Mouse (Mus musculus) T-cell, adult 2 months (primary cell): ENCODE results near the gene Cdc73.
A peak's percentile ranks its signal among the peaks of the same experiment; 100 is the strongest.
"Not testable (repeated sequence)": the region's sequence is repeated elsewhere in the genome, so short reads cannot be mapped to it uniquely, and the experiment has no call there.

Source experiments
- DNase-seq: peaks from one replicate; pipeline ENCODE4 v3.0.0; 2022; ENCODE audit warnings: low spot score

Cdc73 gene

GRCm38 (mm10) chr1:143675734-143676361, 26.8 kb downstream of the Cdc73 start:
- DNase-seq = no peak

- DNase-seq = not testable (repeated sequence)
Measured at GRCm38 (mm10) chr1:143664786-143665185, 37.9 kb downstream of the Cdc73 start.

- DNase-seq = no peak
Measured at GRCm38 (mm10) chr1:143663197-143663596, 39.5 kb downstream of the Cdc73 start.

DNA sequence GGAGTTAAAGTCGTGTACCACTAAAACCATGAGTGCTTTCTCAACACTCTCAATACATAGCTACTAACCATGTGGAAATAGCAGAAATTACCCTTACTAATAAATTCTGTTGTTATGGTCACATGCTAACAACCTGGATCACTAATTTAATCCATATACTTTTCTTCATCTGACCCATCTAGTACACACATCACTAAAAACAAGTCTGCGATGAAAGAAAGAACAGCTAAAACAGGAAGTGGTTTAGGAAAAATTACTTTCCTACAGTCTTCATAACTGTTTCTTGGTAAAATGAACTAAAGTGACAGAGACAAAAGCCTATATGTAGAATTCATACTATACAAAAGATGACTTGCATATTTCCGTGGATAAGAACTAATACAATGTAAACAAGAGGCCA, 49.0 kb downstream of the Cdc73 start:
- DNase-seq = no peak

GRCm38 (mm10) chr1:143650317-143650716, 52.4 kb downstream of the Cdc73 start:
- no peak for DNase-seq

GRCm38 (mm10) chr1:143646219-143646618, 56.5 kb downstream of the Cdc73 start:
- DNase-seq = no peak

GRCm38 (mm10) chr1:143645386-143645785, 57.3 kb downstream of the Cdc73 start:
- DNase-seq = no peak

DNA sequence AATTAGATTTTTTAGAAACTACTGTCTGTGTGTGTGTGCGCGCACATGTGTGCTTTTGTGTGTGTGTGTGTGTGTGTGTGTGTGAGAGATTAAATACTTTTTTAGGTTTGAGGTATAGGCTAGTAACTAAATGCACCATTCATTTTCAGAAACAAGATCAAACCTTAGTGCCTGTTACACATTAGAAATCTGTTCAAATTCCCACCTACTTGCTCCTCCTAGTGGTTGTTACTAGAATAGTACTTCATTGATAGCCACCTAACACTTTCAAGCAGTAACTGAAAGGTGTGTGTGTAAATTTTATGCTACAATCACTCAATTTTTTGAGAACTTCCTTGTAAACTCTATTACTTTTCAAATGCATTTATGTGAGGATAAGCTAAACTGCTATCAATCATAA, 58.5 kb downstream of the Cdc73 start:
- peak; percentile 9 for DNase-seq

GRCm38 (mm10) chr1:143640650-143641407, 61.9 kb downstream of the Cdc73 start, which contains the start of gene B3galt2:
B3galt2 (plus strand) TSS chr1:143640664.
- DNase-seq = peak; percentile 28

- no peak for DNase-seq
Measured at GRCm38 (mm10) chr1:143632854-143633587, 69.7 kb downstream of the Cdc73 start.

DNA sequence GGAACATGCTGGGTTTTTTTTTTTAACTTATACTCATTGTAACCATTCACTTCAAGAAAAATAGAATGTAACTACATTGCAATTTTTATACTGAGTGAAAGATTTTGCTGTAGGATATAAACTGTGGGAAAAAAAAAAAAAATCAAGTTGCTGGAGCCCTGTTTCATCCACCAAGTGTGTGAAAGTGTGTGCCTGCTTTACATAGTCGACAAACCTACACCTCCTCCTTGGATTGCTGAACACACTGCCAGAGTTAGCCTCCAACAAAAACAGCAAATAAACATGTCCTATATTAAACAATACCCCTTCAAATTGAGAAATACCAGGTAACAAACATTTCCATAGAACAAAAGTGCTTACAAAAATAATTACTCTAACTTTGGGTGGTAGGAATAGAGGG, 70.3 kb downstream of the Cdc73 start:
- no peak for DNase-seq

GRCm38 (mm10) chr1:143631337-143631736, 71.4 kb downstream of the Cdc73 start:
- DNase-seq = no peak

GRCm38 (mm10) chr1:143622634-143623033, 80.1 kb downstream of the Cdc73 start:
- DNase-seq = no peak

GRCm38 (mm10) chr1:143621930-143622329, 80.8 kb downstream of the Cdc73 start:
- no peak for DNase-seq

DNA sequence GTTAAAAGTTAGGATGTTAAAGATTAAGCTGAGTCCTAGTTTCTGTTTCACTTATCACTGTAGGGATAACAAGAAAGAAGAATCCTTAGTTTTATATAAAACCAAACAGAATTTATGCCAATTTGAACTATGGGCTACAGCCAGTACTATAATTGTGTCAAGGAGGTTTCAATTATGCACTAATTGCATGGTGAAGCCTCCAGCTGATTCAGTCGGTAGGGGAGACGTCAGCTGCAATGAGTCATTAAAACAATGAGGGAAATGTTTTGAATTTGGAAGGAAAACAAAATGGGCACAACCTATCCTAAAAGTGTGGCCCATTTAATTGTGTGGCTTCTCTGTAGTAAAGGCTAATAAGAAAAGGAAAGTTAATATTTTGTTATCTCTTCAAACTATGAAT, 82.9 kb downstream of the Cdc73 start:
- DNase-seq = no peak

DNA sequence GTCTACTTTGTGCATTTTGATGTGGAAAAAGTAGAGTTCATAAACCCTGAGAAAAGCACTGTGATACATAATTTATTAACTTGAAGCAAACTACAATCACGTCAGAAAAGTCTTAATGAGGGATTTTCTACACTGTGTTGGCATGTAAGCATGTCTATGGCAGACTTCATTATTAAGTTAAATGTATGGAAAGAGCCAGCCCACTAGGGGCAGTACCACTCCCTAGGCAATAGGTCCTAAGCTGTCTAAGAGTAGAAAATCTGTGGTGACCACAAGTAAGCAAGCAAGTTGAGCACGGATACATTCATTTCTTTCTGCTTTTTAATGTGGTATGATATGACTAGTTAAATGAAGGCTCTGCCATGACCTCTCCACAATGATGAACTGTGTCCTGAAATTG, 89.8 kb downstream of the Cdc73 start:
- DNase-seq = no peak

GRCm38 (mm10) chr1:143608911-143609310, 93.8 kb downstream of the Cdc73 start:
- no peak for DNase-seq

- no peak for DNase-seq
Measured at GRCm38 (mm10) chr1:143596864-143597263, 105.8 kb downstream of the Cdc73 start.

DNA sequence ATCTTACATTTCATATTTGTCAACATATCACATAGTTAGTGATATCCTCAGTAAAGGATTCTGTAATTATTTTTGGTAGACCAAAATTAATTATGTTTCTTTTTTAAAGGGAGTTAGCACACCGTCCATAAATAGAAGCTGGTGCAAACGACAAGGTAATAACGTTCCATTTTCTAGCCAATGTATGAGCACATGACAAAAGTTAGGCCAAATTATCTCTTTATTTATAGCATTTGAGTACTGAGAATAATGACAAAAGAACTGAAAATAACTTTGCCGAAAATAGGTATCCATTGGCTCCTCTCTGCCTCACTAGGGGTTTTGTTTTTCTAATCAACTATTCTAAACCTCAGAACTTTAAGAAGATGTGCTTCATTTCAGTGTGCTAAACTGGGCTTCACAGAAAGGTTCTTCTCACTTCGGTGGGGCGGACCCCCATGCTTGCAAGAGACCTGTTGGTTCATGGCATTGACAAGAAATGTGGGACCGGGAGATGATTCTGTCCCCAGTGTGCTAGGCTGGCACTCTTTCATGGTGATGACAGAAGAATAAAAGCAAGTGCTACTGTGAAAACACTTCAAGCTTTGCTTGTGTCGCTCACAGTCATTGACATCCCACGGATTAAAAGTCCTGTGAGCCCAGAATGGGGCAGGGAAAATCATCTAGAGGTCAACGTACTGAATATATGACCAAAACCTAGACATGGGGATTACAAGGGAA, 125.7 kb downstream of the Cdc73 start:
- no peak for DNase-seq

DNA sequence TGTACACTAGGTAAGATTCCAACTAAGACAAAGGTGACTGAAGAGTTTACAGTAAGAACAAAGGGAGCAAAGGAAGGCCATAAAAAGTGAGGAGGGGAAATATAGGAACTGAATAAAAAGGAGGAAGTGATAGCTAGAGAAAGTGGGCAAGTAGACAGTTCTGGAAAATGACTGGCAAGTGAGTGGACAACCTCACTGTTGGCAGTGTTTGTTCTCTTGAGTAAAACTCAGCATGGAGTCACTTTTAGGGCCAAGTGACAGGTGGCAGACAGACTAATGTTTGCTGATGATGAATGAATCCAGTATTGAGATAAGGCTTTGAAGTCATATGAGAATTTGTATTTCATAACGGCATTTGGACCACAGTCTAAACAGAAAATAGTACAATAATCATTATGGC, 144.5 kb downstream of the Cdc73 start:
- DNase-seq = no peak

DNA sequence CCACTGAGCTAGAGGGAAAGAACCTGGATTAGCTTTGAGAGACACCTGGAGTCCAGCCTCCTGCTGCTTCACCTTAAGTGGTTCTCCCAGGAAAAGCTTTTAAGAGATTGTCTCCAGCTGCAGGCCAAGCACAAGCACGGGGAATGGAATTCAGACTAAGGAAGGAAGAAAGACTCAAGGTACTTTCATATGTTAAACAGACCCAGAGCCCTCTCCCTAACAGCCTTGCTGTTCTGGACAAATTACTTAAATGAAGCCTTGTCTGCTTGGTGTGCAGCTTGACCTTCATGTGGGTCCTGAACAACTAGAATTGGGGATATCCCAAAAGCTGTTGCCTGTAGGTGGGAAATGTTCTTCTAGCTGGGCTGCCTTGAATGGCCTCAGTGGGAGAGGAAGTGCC, 147.2 kb downstream of the Cdc73 start:
- DNase-seq = no peak

GRCm38 (mm10) chr1:143554621-143555020, 148.1 kb downstream of the Cdc73 start:
- DNase-seq = no peak
